Mouse (Mus musculus) midbrain, embryonic 11.5 days (tissue): ENCODE results near the gene Gm5861. TPM values are rescaled to one million over a fixed set of nuclear protein-coding genes. Genes with fewer than 3 reads are reported as not detected.
"Not testable (repeated sequence)": the region's sequence is repeated elsewhere in the genome, so short reads cannot be mapped to it uniquely, and the experiment has no call there.

Experiments
- ATAC-seq: fragments of 200-750 bp; cut with Nextera tagmentation; 2 replicates; pipeline ENCODE4 v1.8.0; 2017; ENCODE audit warnings: moderate TSS enrichment, moderate library complexity; ENCODE audit not compliant: low FRiP score
- DNase-seq: peaks from one replicate; pipeline ENCODE4 v3.0.0; 2015; ENCODE audit warnings: low spot score; ENCODE audit errors: missing footprints
- H3K27ac ChIP-seq: fragments of 300-500 bp; sonication (generic); 2 replicates; pipeline ENCODE4 v1.5.1; 2014; ENCODE audit warnings: low read depth, low read length
- H3K27me3 ChIP-seq: fragments of 300-500 bp; sonication (generic); 2 replicates; pipeline ENCODE4 v1.6.1; 2014; ENCODE audit warnings: mild to moderate bottlenecking, low read length, moderate library complexity, mixed read lengths; ENCODE audit not compliant: control insufficient read depth, insufficient read depth
- H3K36me3 ChIP-seq: fragments of 300-500 bp; sonication (generic); 2 replicates; pipeline ENCODE4 v1.6.1; 2014; ENCODE audit warnings: mild to moderate bottlenecking, low read length, moderate library complexity, mixed read lengths; ENCODE audit not compliant: control insufficient read depth, insufficient read depth
- H3K4me1 ChIP-seq: fragments of 300-500 bp; sonication (generic); 2 replicates; pipeline ENCODE4 v1.6.1; 2014; ENCODE audit warnings: low read length; ENCODE audit not compliant: control insufficient read depth, insufficient read depth
- H3K4me2 ChIP-seq: fragments of 300-500 bp; sonication (generic); 2 replicates; pipeline ENCODE4 v1.6.1; 2014; ENCODE audit warnings: mild to moderate bottlenecking, moderate library complexity
- H3K4me3 ChIP-seq: fragments of 300-500 bp; sonication (generic); 2 replicates; pipeline ENCODE4 v1.5.1; 2014; ENCODE audit warnings: low read depth, low read length
- H3K9ac ChIP-seq: fragments of 300-500 bp; sonication (generic); 2 replicates; pipeline ENCODE4 v1.6.1; 2014; ENCODE audit warnings: low read length
- H3K9me3 ChIP-seq: fragments of 300-500 bp; sonication (generic); 2 replicates; pipeline ENCODE4 v1.6.1; 2016; ENCODE audit warnings: low read length; ENCODE audit not compliant: control insufficient read depth
- WGBS: fragments of 180-500 bp; shearing (Covaris S2); extraction: QIAGEN DNeasy Blood & Tissue Kit; methylation state at CpG from one replicate; pipeline ENCODE4 v1.1.7; 2014; 5-methylcytosine and 5-hydroxymethylcytosine counted together
- polyA plus RNA-seq: library from polyadenylated mRNA; unstranded; fragments of >200 nt; fragmentation: Nextera tagmentation; extraction: Ambion mirVana; gene quantifications from 2 replicates; pipeline ENCODE4 v1.2.1, GENCODE M21; 2014

Gene Gm5861
- not detected in 2 replicates for polyA plus RNA-seq

- not testable (repeated sequence) for H3K9ac ChIP-seq, H3K4me1 ChIP-seq, H3K27ac ChIP-seq, H3K4me2 ChIP-seq, H3K27me3 ChIP-seq, H3K9me3 ChIP-seq, ATAC-seq, DNase-seq, H3K4me3 ChIP-seq, H3K36me3 ChIP-seq
- WGBS = 56% methylated on average over 1 of the region's 3 CpGs
Observed at GRCm38 (mm10) chr5:11182772-11183171, at the start of gene Gm5861. Gm5861 (plus strand) TSS chr5:11183072.

GRCm38 (mm10) chr5:11138031-11138430 lies 44.8 kb upstream of the Gm5861 start:
- 89% methylated on average over 12 of the region's 12 CpGs for WGBS
- H3K4me3 ChIP-seq = not testable (repeated sequence)

More at GRCm38 (mm10) chr5:11138031-11138430, 44.8 kb upstream of the Gm5861 start:
- not testable (repeated sequence) for H3K9ac ChIP-seq, H3K4me2 ChIP-seq, H3K27me3 ChIP-seq, ATAC-seq, H3K4me1 ChIP-seq, H3K36me3 ChIP-seq, H3K27ac ChIP-seq, H3K9me3 ChIP-seq
- peak; percentile 67 for DNase-seq

Other genes starting within 250 kb of the Gm5861 start
- gene Gm8871, start 235.3 kb upstream of the Gm5861 start, polyA plus RNA-seq = not detected in 2 replicates
- gene Gm8857, start 235.3 kb upstream of the Gm5861 start, polyA plus RNA-seq = not detected in 2 replicates
- not detected in 2 replicates for gene Gm8879, start 55.4 kb upstream of the Gm5861 start, polyA plus RNA-seq
- gene Gm8890, start 73.0 kb downstream of the Gm5861 start, polyA plus RNA-seq = not detected in 2 replicates
- gene Speer1, start 158.4 kb downstream of the Gm5861 start, polyA plus RNA-seq = not detected in 2 replicates
- gene Gm8897, start 233.3 kb downstream of the Gm5861 start, polyA plus RNA-seq = not detected in 2 replicates